Mouse (Mus musculus): ENCODE results near the gene Trabd2b.

Trabd2b gene

DNA sequence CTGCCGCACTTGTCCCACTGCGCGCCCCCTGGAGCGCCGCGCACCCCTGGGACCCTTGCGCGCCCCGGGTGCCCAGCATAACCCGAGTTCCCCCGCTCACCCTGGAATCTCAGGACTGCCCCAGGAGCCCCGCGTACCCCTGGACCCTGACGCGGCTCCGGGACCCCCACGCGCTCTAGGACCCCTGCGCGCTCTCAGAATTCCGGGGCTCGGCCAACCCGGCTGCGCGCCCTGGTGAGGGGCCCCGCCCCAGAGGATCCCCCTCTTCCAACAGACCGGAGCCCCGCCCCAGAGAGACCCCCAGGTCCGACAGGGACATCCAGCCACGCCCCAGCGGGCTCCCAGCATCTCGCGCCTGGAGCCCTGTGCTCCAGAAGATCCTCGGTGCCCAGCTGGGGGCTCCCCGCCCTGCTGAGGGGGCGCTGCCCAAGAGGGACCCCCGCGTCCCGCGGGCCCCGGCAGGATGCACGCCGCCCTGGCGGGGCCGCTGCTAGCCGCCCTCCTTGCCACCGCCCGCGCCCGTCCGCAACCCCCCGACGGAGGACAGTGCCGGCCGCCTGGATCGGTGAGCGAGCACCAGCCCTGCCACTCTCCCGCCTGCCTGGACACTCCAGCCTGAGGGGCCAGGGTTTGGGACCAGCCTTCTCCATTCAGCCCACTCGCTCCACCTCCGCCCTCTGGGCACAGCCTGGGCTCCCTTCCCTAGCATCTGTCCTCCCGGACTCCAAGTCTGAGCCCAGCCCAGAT is at the start of gene Trabd2b:
Gene Trabd2b (plus strand): TSS at position 370 of the 747 bp plus-strand sequence.
- no peak for DNase-seq (ENCODE audit: low spot score)

- DNase-seq (ENCODE audit: low spot score) = no peak
Observed at GRCm38 (mm10) chr4:114357420-114357819, 49.1 kb upstream of the Trabd2b start.

DNA sequence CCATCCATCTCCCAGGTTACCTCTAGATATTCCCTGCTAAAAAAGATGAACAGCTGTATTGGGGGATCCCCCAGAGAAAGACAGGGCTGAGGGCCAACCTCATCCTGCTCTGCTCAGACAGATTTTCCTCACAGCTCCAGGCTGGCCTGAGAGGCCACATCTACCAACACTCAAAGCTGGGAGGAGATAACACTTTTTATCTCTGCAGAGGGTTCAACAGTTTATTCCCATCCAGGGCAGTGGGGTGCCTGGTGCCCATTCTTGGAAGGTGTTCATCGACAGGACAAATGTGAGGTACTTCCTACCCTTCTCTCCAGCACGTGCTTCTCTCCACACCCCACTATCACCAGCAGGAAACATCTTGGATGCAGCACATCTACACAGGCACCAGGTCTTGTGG is 47.6 kb upstream of the Trabd2b start:
- DNase-seq (ENCODE audit: low spot score) = no peak

DNA sequence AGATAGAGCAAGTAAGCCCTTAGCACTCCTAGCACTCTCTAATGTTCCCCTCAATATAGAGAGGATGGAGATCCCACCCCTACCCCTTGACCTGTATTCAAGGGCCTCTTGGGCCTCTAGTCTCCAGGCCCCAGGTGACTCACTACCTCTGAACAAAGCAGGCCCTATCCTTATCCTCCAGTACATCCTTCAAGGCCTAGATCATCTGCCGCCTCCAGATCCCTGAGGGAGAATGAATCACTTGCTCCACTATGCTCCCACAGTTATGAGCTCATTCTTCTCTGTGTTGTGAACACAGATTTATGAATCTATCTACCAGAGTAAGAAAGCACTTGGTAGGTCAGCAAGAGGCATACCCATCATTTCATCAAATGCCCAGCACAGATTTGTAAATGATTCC is 46.7 kb upstream of the Trabd2b start:
- DNase-seq (ENCODE audit: low spot score) = no peak

DNA sequence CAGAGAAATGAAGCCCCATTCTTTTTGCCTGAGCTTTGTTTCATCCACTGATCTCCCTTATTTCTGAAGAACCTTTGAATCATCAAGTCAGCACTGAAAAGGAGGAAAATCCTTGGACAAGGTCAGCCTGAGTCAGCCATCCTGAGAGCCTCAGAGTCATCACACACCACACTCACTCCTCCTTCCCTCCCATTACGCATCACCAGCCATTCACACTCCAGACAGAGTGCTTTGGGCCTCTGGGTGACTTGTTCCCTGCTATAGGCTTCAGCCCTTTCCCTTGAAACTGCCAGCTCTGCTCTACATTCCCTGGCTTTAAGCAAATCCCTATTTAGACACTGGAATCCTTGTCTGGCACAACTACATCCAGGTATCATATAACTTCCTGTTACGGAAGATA is 45.2 kb upstream of the Trabd2b start:
- DNase-seq (ENCODE audit: low spot score) = no peak

- DNase-seq (ENCODE audit: low spot score) = no peak
Observed at GRCm38 (mm10) chr4:114365000-114365399, 41.5 kb upstream of the Trabd2b start.

- DNase-seq (ENCODE audit: low spot score) = no peak
Observed at GRCm38 (mm10) chr4:114365595-114365994, 40.9 kb upstream of the Trabd2b start.

DNA sequence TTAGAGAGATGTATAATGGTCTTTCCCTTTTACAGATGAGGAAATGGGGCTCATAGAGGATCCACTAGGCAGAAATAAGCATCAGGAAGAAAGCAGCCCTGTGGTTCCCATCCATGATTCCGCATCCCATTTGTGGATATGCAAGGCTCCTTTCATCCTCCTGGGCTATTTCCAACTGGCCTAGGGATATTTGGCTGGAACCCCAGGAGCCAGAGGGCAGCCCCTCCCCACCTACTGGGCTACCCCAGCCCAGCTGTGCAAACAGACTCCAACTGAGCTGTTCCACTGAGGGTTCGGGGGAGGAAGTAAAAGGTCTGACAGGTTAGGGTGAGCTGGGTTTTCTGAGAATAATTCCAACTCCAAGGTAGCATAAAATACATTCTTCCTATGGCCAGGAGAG is 39.5 kb upstream of the Trabd2b start:
- no peak for DNase-seq (ENCODE audit: low spot score)

DNA sequence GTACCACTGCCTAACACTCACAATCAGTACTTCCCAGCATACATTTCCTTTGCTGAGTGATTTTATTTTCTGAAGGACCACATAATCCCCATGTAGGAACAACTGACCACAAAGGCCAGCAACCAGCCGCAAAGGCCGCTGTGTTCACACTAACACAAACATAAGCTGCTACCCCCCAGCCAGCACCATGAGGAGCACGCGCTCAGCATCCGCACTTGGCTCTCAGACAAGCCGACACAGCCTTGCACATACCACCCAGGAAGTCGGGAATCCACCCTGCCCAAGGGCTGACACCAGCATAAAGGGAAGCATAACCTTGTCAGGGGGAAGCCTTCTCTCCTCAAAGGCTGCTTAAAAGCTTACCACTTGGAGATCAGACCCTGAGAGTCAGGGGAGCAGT is 38.7 kb upstream of the Trabd2b start:
- DNase-seq (ENCODE audit: low spot score) = no peak

- DNase-seq (ENCODE audit: low spot score) = no peak
Observed at GRCm38 (mm10) chr4:114369591-114369990, 36.9 kb upstream of the Trabd2b start.

- DNase-seq (ENCODE audit: low spot score) = no peak
Observed at GRCm38 (mm10) chr4:114370935-114371715, 35.4 kb upstream of the Trabd2b start.

- DNase-seq (ENCODE audit: low spot score) = no peak
Observed at GRCm38 (mm10) chr4:114372699-114373098, 33.8 kb upstream of the Trabd2b start.

DNA sequence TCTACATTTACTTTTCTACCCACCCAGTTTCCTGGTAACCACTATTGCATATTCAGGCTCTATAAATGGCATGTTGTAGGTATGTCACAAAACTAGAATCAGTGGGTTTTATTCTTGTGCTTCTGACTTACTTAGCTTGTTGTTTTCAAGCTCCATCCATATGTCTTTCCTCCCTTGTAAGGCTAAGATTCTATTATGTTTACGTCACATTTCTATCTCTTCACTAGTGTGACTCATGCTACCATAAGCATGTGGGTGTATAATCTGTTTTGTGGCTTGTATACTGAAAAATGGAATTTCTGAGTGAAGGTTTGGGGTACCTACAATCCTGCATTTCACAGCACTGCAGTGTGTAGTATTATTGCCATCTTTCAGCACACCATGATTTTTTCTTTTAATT is 32.2 kb upstream of the Trabd2b start:
- DNase-seq (ENCODE audit: low spot score) = no peak

- DNase-seq (ENCODE audit: low spot score) = no peak
Observed at GRCm38 (mm10) chr4:114377531-114377930, 29.0 kb upstream of the Trabd2b start.

- no peak for DNase-seq (ENCODE audit: low spot score)
Observed at GRCm38 (mm10) chr4:114378512-114378911, 28.0 kb upstream of the Trabd2b start.

DNA sequence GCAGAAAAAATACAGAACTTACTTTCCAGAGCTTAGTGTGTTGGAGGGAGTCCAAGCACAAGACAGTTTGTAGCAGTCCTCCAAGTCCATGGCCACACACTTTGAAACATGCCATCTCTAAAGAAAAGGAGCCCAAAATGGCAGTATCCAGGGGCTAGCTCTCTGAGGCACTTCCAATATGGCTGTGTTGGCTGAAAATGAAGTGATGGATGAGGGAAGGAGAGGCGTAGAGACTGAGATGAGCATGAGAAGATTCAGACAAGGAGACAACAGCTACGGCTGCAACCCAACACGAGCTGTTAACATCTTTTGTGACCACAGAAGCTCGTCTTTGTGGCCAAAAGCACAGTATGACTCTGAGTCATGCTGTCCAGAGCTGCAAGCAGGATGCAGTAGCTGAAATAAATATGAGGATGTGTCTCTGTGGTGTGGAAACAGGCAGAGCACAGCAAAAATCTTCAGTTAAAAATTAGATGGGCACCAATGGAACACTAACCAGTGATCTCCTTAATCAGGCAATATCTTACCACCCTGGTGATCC is 27.0 kb upstream of the Trabd2b start:
- DNase-seq (ENCODE audit: low spot score) = no peak

DNA sequence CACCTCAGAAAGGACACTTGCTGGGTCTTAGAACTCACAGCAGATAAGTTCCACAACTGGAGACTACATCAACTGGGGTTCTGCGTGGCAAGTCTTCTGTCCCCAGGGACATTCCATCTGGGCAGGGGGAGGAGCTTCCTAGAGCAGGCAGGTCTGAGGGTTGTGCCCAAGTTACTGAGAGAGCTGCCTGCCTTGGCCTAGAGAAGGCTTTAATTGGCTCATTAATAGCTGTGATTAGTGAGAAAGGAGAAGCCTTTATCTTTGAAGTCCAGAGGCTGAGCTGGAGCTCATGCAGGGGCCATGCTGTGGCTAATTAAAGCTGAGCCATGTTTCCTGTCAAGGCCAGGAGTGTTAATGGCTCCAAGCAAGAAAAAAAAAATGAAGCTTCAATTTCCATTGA is 23.9 kb upstream of the Trabd2b start:
- DNase-seq (ENCODE audit: low spot score) = no peak

DNA sequence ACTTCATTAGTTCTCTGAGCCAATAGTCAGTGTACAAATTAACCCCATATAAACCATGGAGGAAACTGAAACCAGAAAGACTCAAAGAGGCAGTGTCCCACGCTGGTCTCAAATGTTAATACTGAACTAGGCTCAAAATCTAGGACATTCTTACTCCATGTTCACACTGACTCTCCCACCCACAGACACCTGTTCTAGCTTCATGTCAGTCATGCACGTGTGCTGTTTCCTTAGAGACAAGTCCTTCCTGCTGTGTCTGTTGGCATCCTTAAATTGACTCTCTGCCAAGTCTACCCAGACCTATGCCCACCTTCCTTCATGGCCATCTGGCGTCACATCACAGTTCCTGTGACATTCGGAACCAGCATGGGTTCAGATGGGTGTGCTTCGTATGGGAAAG is 21.3 kb upstream of the Trabd2b start:
- DNase-seq (ENCODE audit: low spot score) = no peak

DNA sequence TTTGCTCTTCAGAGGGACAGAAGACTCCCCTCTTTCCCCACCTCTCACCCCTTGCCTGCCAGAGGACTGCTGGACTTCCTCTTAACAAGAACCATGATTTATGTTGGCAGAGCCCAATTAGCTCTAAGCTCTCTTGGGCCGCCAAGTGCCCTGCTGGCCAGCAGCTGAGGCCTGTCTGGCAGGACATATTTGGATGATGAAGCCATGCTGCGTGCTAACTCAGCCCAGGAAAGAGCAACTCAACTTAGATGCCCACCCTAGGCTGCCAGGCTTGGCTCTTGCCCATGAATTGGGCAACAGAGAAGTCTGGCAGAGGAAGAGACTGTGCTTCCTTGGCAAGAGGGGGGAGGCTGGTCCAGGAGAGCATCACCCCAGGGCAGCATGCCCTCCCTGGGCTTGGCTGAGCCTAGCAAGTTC is 20.1 kb upstream of the Trabd2b start:
- no peak for DNase-seq (ENCODE audit: low spot score)

DNA sequence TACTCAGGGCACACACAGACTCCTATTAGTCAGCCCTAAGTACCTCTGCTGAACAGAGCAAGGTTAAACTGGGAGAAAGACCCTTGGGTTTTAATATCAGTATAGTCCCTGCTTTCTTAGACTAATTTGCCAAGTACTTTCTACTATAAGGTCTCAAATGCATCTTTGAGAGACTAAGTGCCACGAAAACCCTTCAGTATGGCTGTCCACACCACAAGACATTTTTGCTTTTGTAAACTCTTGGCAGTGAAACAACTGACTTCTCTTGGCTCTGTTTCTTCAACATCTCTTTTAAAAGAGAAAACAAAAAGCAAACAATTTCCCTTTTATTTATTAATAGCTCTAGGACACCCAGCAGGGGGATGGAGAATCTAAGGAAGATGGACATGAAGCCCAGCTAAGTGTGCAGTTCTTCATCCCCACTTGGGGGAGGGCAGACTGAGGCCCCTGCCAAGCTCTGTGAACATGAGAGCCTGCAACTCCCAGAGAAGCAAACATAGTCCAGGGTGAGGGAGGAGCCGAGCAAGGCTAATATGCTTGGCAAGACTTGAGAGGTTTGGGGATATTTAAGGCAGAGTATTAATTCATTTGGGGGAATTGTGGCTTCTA is 18.9 kb upstream of the Trabd2b start:
- no peak for DNase-seq (ENCODE audit: low spot score)

DNA sequence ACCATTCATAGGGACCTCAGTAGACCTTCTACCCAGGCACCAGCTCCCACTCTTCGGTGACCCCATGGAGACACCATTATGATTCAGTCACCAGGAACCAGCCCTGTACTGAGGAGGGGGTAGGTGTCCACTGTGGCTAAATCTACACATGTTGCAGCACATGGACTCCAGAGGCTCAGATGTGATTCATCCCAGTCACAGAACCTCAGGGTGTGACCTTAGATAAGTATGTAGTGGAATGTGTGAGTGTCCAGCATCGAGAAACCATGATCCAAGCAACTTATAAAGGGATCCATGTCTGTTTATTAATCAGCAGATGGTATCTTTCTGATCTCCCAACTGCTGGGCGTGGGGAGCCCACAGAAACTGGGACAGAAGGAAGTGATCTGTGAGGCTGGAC is 18.2 kb upstream of the Trabd2b start:
- no peak for DNase-seq (ENCODE audit: low spot score)

- DNase-seq (ENCODE audit: low spot score) = no peak
Observed at GRCm38 (mm10) chr4:114389653-114390052, 16.9 kb upstream of the Trabd2b start.

GRCm38 (mm10) chr4:114397625-114398024 is 8.9 kb upstream of the Trabd2b start:
- no peak for DNase-seq (ENCODE audit: low spot score)
